Mouse (Mus musculus) gastrocnemius, postnatal 14 days (tissue): ENCODE results near the gene Arid3b. TPM values are rescaled to one million over a fixed set of nuclear protein-coding genes. Genes with fewer than 3 reads are reported as not detected.
"Not testable (repeated sequence)": the region's sequence is repeated elsewhere in the genome, so short reads cannot be mapped to it uniquely, and the experiment has no call there.

Experiments
- DNase-seq: peaks from one replicate; pipeline ENCODE4 v3.0.0; 2021; ENCODE audit warnings: mixed read lengths
- intact Hi-C: fragments of 180-260 bp; cut with DNase I; formaldehyde crosslinking; loops from one replicate; pipeline ENCODE4 v1.15.1; 2025; ENCODE audit warnings: low total_unique reads
- long read RNA-seq, 2 experiments: library from polyadenylated mRNA; stranded (forward); transcript quantifications; one replicate each; pipeline ENCODE4 v2.0.0; 2021
- total RNA-seq, 2 experiments: library from RNA; stranded (reverse); gene quantifications; 2 replicates each; pipeline ENCODE4 v1.2.3; 2021

The Arid3b gene
- total RNA-seq = 1 to 10 TPM; 1.2 to 2.0 TPM
- long read RNA-seq, experiment 1, partial matches to known transcripts = 0 of 2 reads
- long read RNA-seq, experiment 1, other reads (novel, unspliced or antisense) = 2 of 2 reads
- long read RNA-seq, experiment 2, partial matches to known transcripts = 1 of 1 reads
- long read RNA-seq, experiment 2, other reads (novel, unspliced or antisense) = 0 of 1 reads

- intact Hi-C loops = loop anchor here (10.0 kb wide), 1 partner anchor 62 kb away; no protein-coding TSS in a partner anchor
- DNase-seq = peak; percentile 92
Measured at GRCm38 (mm10) chr9:57836581-57837170, at the start of gene Arid3b. Arid3b (minus strand) TSS chr9:57836793.

GRCm38 (mm10) chr9:57883413-57883812, 46.8 kb upstream of the Arid3b start:
- intact Hi-C loops = no loop called here
- DNase-seq = no peak

- DNase-seq, intact Hi-C loops: not testable (repeated sequence)
Measured at GRCm38 (mm10) chr9:57881781-57882180, 45.2 kb upstream of the Arid3b start.

GRCm38 (mm10) chr9:57880278-57880677, 43.7 kb upstream of the Arid3b start:
- DNase-seq = no peak
- intact Hi-C loops = no loop called here

GRCm38 (mm10) chr9:57879213-57879612, 42.6 kb upstream of the Arid3b start:
- DNase-seq = no peak
- intact Hi-C loops = no loop called here

GRCm38 (mm10) chr9:57874994-57875393, 38.4 kb upstream of the Arid3b start:
- DNase-seq = no peak
- intact Hi-C loops = no loop called here

- DNase-seq = no peak
- intact Hi-C loops = no loop called here
Measured at GRCm38 (mm10) chr9:57874134-57874533, 37.5 kb upstream of the Arid3b start.

GRCm38 (mm10) chr9:57870273-57870816, 33.8 kb upstream of the Arid3b start:
- intact Hi-C loops = no loop called here
- no peak for DNase-seq

- DNase-seq = no peak
- intact Hi-C loops = loop anchor here (10.0 kb wide), 1 partner anchor 66 kb away; no protein-coding TSS in a partner anchor
Measured at GRCm38 (mm10) chr9:57868767-57869166, 32.2 kb upstream of the Arid3b start.

GRCm38 (mm10) chr9:57867880-57868279, 31.3 kb upstream of the Arid3b start:
- DNase-seq = no peak
- intact Hi-C loops = loop anchor here (10.0 kb wide), 1 partner anchor 67 kb away; no protein-coding TSS in a partner anchor

- no peak for DNase-seq
- intact Hi-C loops = loop anchor here (10.0 kb wide), 1 partner anchor 68 kb away; no protein-coding TSS in a partner anchor
Measured at GRCm38 (mm10) chr9:57867236-57867635, 30.6 kb upstream of the Arid3b start.

- intact Hi-C loops = loop anchor here (10.0 kb wide), 1 partner anchor 68 kb away; no protein-coding TSS in a partner anchor
- DNase-seq = no peak
Measured at GRCm38 (mm10) chr9:57866530-57866929, 29.9 kb upstream of the Arid3b start.

GRCm38 (mm10) chr9:57864336-57864735, 27.7 kb upstream of the Arid3b start:
- no peak for DNase-seq
- intact Hi-C loops = loop anchor here (5.0 to 10.0 kb wide), 2 partner anchors 70 to 133 kb away; no protein-coding TSS in a partner anchor

GRCm38 (mm10) chr9:57861951-57862471, 25.4 kb upstream of the Arid3b start:
- intact Hi-C loops = loop anchor here (5.0 to 10.0 kb wide), 2 partner anchors 73 to 135 kb away; no protein-coding TSS in a partner anchor
- peak; percentile 12 for DNase-seq

- intact Hi-C loops = no loop called here
- DNase-seq = no peak
Measured at GRCm38 (mm10) chr9:57856456-57856855, 19.9 kb upstream of the Arid3b start.

GRCm38 (mm10) chr9:57854280-57854679, 17.7 kb upstream of the Arid3b start:
- no peak for DNase-seq
- intact Hi-C loops = no loop called here

- DNase-seq = no peak
- intact Hi-C loops = loop anchor here (10.0 kb wide), 1 partner anchor 64 kb away; no protein-coding TSS in a partner anchor
Measured at GRCm38 (mm10) chr9:57839032-57839431, 2.4 kb upstream of the Arid3b start.

- DNase-seq = no peak
- intact Hi-C loops = loop anchor here (10.0 kb wide), 1 partner anchor 61 kb away; no protein-coding TSS in a partner anchor
Measured at GRCm38 (mm10) chr9:57835841-57836514, 615 bp downstream of the Arid3b start.

- intact Hi-C loops = loop anchor here (10.0 kb wide), 1 partner anchor 60 kb away; no protein-coding TSS in a partner anchor
- DNase-seq = no peak
Measured at GRCm38 (mm10) chr9:57834629-57835417, 1.8 kb downstream of the Arid3b start.
